Mouse (Mus musculus) spleen, adult 2 months (tissue): ENCODE results near the gene Ahctf1.

Experiments used
- CTCF ChIP-seq: fragments of 200-500 bp; IDR thresholded peaks from 2 replicates; pipeline ENCODE4 v1.5.1; 2011; ENCODE audit warnings: mild to moderate bottlenecking, inconsistent platforms; ENCODE audit not compliant: insufficient read depth, insufficient read length, insufficient replicate concordance; ENCODE audit errors: extremely low read depth
- POLR2A ChIP-seq: fragments of 200-500 bp; IDR thresholded peaks from 2 replicates; pipeline ENCODE4 v1.6.1; 2011; ENCODE audit warnings: low read depth, low read length, inconsistent platforms

GRCm38 (mm10) chr1:179756477-179756876 lies 47.0 kb downstream of the Ahctf1 start:
- no peak for TF ChIP-seq POLR2A
- TF ChIP-seq CTCF: no peak
